Mouse (Mus musculus): ENCODE measurements at regions not wholly inside any gene's neighbourhood (a gene's known extent, or its start where the extent isn't known, plus 50 kb on each side); places are given as distances from the start of the nearest gene placed in this dataset.

DNA sequence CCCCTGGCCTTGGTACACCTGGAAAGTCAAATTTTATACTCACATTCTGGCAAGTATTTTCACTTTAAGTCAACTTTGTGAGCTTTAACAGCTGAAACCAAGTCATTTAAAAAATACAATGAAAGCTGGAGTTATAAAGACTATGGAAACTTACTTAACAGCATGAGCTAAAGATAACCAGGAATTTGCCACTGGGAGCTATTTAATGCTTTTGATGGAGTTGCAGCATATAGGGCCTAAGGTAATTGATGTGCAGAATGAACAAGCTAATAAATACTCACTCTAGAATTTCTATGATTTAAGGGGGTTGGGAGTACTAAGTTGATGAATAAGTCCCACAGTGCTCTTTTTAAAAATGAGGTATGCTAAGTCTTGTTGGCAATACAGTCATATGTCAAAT is 463.5 kb upstream of the Dmac1 start:
- no peak for DNase-seq (ENCODE audit: low read depth, low spot score)

DNA sequence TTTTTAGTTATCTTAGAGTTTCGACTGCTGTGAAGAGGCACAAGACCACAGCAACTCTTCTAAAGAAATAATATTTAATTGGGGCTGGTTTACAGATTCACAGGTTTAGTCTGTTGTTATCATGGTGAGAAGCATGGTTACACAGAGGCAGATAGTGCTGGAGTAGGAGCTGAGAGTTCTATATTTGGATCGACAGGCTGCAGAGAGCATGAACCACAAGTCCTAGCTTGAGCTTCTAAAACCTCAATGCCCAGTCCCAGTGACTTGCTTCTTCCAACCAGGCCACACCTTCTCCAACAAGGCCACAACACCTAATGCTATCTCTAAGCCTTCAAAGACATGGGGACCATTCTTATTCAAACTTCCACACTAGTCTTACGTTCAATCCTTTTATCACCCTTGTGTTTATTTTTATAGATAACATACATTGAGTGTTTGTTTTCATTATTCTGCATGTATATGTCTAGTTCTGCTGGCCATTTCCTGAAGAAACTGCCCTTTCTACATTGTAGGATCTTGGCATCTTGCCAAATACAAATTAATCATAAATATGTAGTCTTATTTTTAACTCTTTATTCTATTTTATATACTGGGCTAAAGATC is 452.8 kb upstream of the Dmac1 start:
- no peak for DNase-seq (ENCODE audit: low read depth, low spot score)

DNA sequence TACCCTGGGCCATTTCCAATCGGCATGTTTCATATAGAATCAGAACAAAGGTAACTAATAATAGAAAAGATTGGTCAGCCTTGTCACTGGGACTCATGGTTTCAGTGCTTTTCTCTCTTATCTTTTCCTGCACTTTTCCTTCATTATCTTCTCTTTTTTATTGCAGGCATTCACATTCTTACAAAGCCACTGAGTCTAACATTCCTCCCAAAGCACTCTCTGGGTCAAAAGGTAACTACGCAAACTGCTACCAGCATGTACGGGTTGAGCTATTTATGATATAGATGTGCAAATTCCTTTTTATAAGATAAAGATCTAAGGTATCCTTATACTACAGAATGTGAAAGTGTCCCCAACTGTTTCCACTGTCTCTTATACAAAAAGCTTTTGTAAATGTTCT is 436.5 kb upstream of the Dmac1 start:
- DNase-seq (ENCODE audit: low read depth, low spot score) = no peak

DNA sequence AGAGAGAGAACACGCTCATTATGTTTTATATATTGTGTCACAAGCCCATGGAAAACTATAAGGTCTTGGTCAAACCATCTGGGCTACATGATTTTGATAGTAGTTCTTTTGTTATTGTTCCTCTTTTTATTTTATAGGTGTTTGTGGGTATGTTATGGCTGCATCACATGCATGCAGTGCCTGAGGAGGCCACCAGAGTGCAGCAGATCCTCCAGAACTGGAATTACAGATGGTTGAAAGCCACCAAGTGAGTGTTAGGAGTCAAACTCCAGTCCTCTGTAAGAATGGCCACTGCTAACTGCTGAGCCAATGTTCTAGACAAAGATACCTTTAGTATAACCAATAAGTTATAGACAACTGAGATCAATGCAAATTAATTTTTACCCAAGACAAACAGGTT is 435.9 kb upstream of the Dmac1 start:
- DNase-seq (ENCODE audit: low read depth, low spot score) = peak; percentile 56

DNA sequence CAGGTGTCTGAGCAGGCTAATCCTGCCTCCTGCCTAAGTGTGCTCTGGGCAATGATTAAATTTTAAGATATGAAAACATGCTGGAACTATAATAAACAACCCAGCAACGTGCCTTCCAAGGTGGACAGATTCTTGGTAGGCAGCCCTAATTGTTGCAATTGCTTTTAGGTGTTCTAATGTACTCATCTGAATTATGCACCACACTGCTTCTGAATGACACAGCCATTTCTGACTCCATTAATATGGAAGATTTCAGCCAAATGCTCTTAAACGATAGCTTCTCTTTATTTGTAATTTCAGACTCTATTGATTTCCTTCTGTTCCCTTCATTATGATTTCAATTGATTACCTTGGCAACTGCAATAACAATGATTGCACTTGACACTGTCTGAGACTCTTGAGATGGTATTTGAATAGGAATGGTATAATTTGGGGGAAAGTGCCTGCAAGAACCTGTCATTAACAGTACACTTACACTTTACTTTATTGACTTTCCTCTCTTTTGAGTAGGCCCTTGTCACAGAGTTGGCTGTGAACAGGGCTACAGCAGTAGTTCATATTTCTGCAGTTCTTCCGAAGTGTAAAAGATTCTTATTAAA is 422.8 kb upstream of the Dmac1 start:
- DNase-seq (ENCODE audit: low read depth, low spot score) = no peak

DNA sequence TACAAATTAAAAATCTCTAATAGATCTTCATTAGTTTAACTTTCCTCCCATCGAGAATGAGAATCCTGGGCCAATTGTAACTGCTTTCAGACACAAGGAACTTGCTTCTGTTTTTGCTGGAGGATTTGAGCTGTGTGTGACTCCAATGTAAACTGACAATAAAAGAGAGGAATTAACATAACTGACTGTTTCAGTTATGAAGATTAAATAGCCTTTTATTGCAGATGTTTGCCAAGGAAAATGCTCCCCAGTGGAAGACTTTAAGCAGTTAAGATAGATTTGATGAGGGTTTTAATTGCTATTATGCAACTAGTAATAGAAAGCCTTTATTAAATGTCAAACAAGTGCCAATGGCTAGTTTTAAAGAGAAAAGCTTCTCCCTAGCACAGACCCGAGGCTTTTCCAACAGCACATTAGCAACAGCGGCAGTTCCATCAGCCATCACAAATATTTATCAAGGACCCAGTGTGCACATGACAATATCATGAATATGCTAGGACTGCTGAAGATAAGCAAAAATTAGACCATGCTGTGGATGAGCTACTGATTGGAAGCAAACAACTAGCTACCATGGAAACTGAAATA is 398.6 kb upstream of the Dmac1 start:
- DNase-seq (ENCODE audit: low read depth, low spot score) = no peak

DNA sequence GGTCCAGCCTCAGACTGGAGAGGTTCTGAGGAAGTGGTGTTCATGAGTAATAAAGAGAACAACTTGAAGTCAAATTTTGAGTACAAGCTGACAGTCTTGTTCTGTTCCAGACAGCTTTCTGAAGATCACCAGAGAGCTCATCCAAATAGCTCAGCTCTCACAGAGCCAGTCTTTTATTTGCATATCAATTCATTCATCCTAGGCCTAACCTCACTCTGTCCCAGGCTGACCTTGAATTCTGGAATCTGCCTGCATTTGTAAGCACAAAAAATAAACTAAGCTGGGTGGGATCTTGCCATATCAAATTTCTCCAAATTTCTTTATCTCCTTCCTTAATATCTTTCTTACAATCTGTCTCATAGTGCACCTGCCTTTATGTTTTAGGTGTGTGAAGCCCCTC is 362.9 kb upstream of the Dmac1 start:
- peak; percentile 51 for DNase-seq (ENCODE audit: low read depth, low spot score)

DNA sequence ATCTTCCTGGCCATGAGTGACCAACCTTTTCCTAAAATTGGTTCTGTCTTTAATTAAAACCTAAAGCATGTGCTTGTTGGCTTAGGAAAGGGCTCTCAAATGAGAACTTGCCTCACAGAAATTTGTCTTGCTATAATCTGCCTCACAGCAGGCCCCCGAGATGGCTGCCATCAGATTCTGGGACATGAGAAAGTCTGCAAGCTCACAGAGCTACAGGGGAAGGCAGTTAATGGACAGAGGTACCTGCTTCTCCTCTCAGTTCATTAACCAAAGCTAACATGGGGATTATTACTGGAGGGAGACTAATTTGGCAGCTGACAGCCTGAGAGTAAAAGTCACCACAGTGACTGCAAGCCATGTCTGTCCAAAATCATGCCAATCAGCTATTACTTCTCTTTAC is 358.5 kb upstream of the Dmac1 start:
- DNase-seq (ENCODE audit: low read depth, low spot score) = no peak

DNA sequence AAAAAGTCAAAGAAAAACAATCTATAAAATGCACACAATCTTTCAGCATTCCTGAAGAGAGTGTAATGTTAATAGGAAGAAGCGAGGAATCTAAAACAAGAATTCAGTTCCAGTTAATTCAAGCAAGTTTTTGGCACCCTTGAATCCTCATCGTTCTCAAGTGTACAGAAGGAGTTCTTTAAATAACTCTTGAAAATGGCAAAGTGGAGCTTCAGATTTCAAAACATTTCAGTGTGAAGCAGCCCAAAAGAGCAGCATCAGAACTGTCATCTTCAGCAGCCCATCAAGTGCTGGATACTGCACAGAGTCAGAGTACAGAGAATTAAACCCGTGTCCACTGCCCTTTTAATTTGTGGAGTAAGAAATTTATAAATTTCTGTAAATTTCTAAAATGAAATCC is 311.8 kb upstream of the Dmac1 start:
- DNase-seq (ENCODE audit: low read depth, low spot score) = no peak

DNA sequence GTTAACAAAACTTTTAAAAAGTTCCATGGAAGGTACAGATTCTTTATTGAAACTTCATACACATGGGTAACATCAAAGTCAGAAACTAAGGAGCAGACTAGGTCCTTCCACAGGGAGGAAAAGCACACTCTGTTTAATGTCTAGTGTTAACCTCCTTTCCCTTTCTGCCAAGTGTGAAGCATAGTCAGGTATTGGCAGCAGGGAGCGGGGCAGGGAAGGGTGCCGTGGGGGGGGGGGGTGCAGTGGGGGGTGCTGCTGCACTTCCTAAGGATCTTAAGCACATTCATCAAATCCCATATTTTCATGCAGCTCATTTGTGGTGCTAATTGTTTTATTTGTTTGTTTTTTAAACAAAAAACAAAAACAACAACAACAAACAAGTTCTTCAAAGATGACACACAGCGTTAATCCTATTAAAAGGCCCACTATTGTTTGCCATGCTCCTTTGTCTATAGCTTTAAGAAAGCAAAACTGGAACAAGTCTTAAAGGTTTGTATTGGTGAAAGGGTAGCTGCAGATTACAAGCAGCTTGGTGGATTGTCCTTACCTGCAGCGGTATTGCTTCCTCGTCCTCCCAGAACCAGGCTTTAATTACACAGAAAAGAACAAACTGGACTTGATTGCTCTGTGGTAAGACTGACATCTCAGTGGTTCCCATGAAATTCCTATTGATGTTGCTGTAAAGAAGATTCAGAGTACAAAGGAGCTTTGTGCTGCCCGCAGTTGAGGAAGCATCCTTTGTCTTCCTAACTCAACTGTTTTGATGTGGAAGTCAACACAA is 310.2 kb upstream of the Dmac1 start:
- DNase-seq (ENCODE audit: low read depth, low spot score) = no peak

DNA sequence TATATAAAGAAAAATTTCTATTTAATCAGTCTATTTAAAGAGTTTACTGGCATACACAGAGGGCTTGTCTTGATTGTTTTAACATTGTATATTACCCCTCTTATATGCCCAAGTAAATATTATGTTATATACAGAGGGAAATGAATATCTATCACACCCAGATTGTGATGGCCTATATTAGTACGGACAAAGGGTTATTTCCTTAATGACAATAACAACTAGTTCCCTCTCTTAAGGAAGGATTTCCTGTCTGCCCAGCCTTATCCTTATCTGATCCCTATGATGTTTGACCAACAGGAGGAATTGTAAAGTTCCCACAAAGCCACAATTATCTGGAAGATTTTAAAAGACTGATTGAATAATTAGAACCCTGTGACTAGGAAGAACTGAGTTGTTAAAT is 301.8 kb upstream of the Dmac1 start:
- DNase-seq (ENCODE audit: low read depth, low spot score) = no peak

DNA sequence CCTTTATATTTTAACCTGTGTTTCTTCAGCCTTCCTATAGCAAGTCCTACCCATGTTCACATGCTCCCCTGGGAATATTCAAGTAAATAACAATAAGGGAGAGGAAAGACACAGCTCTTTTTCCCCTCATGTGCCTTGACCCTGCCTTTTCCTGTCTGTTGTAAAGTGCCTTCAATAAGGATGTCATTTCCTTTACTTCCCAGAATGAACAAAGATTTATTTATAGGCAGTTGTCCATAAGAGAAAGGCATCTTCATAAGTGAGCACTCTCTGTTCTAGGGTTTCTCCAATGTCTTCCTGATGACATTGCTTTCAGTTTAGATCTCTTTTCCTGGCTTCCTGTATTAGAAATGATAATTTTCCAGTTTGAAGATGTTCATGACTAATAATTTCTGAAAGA is 294.5 kb upstream of the Dmac1 start:
- DNase-seq (ENCODE audit: low read depth, low spot score) = no peak

DNA sequence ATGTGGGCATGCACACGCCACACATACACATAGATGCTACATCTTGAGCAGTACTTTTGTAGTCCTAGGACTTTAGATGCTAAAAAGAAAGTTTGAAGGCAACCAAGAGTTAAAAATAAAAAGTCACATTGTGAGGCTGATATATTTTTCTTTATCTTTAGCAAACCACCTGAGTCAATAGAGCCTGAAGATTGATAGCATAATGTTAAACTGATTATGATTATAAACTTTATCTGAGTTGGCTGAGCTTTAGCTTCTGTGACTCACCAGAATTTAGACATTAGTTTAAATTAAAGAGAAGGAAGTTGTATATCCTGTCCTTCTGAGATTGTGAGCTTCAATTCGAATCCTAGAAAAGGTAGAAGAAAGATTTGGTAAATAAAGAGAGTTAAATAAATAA is 289.5 kb upstream of the Dmac1 start:
- DNase-seq (ENCODE audit: low read depth, low spot score) = no peak

DNA sequence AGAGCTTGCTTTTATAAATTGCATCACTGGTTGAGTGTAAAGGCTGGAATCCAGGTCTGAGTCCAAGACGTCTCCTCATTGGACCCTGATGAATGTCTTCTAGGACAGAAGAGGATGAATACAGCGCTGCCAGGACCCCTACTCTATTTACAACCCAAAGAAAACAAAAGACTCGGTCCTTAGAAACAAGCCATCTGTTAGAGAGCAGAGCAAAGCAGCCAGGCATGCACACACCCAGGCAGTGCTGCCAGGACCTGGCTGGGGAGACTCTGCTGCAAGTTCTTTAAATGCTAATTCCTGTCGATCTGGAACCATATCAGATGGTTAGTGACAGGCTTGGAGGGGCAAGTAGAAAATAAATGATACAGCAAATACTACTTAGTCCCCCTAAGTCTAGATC is 284.4 kb upstream of the Dmac1 start:
- DNase-seq (ENCODE audit: low read depth, low spot score) = no peak

DNA sequence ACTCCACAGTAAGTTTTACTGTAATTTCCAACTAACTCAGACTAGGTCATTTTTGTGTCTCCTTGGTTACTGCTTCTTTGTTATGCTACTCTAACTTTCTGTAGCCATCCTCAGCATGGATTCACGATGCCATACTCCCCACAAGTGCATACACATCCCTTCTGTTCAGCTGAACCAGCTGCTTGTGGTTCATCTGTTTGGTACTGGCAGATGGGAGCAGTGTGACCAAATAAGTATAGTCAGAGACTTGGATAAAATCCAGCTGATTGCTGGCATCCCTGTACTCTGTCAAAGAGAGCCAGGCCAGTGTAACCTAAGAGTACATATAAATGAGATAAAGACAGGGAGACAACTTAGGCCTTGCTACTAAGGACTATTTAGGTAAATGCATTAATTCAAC is 283.7 kb upstream of the Dmac1 start:
- no peak for DNase-seq (ENCODE audit: low read depth, low spot score)

DNA sequence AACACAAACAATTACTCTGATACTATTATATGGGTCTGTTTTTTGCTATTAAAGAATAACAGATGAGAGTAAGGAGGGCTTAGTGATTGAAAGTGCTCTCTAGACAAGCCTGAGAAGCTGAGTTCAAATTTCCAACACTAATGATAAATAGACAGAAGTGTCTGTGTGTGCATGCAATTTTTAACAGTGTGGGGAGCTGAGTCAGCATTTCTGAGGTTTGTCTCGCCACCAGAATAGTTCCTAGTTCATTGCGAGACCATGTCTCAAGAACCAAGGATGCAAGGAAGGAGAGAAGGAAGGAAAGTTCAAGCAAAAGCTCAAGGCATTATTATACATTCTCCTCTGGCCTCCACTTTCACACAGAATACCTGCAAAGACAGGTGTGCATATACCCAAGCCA is 259.7 kb upstream of the Dmac1 start:
- no peak for DNase-seq (ENCODE audit: low read depth, low spot score)

DNA sequence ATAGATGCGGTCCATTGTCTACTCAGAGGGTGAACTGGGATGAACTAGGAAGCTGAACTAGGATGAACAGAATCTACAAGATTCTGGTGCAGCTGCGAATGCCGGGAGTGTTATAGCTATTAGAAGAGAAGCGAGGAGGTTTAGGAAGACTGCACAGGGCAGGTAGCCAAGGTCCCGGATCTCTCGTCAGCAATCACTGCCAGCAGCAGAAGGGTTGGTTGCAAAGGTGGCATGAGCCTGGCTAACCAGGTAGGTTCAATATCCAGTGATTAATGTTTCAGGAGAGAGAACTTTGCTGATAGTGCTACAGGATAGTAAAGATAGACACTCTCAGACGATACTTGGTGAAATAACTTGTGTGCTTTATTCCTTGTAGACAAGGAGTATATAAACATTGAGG is 257.0 kb upstream of the Dmac1 start:
- no peak for DNase-seq (ENCODE audit: low read depth, low spot score)

DNA sequence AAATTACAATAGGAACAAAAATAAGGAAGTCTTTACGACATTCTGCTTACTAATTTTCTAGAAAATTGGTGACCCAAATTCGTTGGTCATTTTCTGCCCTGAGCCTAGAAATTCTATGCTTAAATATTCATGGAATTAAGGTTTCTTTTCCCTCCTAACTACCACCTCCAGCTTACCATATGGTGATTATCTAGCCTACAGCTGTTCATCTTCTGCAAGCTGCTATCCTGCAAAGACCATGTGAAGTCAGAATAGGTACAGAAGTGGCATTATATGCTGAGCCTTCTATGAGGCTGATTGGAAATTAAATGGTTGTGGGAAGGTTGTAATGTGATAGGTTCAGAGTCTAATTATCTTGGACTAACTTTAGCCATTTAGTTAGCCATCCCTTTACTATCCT is 251.5 kb upstream of the Dmac1 start:
- no peak for DNase-seq (ENCODE audit: low read depth, low spot score)

DNA sequence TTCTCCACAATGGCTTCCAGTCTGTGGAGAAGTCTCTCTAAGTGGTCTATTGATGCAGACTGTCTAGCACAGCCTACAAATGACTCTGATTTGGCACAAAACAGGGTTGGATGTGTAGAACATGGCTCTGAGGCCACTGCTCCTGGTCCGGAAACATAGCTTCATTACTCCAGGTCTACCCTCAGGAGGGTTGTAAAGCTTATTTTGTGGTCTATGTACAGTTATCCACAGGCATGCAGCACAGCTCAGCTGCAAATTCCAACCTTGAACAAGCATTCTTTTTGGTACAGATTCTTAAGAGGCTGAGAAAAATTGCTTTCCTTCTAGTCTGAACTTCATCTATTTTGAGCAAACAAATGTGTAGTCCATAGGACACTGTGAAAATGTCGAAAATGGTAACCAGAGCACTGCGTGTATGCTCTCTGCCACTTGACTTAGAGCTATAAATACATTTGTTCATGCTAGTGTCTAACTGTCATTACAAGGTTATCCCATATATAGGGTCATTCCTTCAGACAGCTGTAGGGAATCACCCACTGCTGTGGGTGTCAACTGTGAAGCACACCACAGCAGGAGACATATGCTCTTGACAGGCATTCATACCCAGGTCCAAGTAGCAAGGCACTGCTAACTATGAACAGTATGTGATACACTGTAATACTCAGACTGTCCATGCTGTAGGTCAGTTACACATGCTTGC is 239.5 kb upstream of the Dmac1 start:
- DNase-seq (ENCODE audit: low read depth, low spot score) = no peak
